Mouse (Mus musculus) heart, adult 11 months (tissue): ENCODE data around the gene Lrrc61.

Experiments
- DNase-seq: peaks from one replicate; pipeline ENCODE4 v3.0.0; 2022

Lrrc61 gene

DNA sequence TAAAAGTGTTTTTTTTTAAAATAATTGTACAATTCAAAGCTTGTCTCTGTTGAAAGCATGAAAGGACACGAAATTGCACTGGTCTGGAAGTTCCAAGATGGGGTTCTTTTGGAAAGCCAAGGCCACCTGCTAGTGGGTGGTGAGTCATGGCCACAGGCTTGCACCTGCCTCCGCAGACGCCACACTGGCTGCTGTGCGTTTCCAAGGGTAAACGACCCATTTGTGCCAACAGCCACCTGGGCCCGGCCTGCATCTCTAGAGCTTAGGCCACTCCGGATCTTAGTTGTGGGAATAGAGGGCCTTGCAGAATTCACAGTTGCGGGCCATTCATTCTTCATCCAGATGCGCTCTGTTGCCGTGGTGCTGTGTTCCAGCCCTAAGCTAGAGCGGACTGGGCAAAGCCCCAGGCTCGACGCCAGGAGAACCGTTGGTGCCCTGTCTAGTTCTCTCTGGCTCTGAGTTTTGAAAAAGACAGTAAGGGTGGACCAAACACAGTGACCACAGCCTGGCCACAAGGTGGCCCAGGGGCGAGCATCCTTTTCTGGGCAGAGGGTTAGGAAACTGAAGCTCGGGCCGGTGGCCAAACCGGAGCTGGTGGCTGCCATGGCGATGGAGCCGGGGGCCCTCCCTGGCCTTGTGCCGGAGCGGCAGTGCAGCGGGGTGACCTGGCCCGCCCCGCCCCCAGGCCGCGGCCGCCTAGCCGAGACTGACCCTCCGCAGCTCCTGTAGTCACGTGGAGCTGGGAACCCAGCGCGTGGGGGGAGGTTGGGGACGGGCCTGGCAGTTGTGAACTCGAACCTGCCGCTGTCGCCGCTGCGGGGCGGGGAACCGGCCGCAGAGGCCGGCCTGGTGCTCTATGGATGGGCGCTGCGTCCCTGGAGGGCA, 38.8 kb downstream of the Lrrc61 start, which contains the start of the genes Repin1 and Gm44965:
TSS of gene Repin1 (plus strand) at position 726 of the 885 bp plus-strand sequence.
TSS of gene Gm44965 (plus strand) at position 784 of the 885 bp plus-strand sequence.
- peak; percentile 100 for DNase-seq

DNA sequence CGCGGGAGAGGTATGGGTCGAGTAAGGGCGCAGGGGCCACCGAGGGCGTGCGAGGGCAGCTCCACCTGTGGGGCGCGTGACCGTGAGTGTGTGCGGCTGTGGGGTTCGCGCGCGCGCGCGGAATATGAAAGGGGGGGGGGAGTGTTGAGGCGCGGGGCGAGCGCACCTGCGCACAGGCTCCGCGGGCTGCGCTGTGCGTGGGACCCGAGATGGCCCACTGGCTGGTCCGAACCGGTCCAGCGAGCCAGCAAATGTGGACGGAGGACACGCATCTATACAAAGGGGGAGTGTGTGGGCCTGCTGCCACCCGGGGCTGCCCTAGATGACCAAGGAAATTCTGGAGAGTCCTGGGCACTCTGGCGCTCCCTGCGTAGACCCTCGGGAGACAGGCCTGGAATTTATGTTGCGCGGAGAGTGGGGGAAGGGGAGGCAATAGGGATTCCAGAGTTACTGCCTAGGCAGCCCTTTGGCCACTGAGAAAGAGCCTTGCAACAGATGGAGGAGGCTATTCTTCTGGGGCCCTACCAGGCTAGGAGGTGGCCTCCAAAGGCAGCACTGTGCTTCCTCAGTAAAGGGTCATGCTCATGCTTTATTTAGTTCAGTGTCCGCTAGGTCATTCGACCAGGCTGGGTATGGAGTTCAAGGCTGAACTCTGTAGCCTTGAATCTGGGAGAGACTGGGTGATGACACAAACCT, 39.6 kb downstream of the Lrrc61 start:
- DNase-seq = no peak

DNA sequence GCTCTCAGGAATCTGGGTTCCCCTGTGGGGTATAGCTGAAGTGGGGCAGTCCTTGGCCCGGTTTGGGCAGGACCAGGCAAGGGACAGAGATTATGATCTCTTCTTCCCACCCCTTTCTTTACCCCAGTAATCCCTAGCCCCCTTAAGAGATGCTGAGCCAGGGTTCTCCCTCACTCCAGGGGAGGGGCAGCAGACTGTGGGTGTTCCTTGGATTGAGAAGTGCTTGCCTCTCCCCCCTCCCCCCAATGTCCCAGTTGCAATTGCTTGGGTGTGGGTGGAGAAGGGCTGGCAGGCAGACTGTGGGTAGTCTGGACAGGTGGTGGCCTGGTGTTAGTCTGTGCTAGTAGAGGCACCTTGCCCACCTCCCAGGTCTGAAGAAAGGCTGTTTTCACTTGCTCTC, 40.7 kb downstream of the Lrrc61 start:
- peak; percentile 94 for DNase-seq

DNA sequence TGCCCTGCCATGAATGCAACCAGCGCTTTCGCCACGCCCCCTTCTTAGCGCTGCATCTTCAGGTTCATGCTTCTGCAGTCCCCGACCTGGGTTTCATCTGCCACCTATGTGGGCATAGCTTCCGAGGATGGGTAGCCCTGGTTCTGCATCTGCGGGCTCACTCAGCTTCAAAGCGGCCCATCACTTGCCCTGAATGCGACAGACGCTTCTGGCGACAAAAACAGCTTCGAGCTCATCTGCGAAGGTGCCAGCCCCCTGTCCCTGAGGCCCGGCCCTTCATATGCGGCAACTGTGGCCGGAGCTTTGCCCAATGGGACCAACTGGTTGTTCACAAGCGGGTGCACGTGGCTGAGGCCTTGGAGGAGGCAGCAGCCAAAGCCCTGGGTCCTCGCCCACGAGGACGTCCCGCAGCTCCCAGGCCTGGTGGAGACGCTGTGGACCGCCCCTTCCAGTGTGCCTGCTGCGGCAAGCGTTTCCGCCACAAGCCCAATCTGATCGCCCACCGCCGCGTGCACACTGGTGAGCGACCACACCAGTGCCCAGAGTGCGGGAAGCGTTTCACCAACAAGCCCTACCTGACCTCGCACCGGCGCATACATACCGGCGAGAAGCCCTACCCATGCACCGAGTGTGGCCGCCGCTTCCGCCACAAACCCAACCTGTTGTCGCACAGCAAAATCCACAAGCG, 42.1 kb downstream of the Lrrc61 start:
- DNase-seq = peak; percentile 91

DNA sequence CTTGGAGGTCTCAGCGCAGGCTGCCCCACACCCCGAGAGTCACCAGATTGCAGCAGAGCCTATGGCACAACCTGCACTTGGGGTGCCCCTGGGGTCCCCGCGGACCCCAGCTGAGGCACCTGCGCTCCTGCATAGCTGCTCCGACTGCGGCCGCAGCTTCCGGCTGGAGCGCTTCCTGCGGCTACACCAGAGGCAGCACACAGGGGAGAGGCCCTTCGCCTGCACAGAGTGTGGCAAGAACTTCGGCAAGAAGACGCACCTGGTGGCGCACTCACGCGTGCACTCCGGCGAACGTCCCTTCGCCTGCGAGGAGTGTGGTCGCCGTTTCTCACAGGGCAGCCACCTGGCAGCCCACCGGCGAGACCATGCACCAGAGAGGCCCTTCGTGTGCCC, 42.6 kb downstream of the Lrrc61 start:
- DNase-seq = no peak

DNA sequence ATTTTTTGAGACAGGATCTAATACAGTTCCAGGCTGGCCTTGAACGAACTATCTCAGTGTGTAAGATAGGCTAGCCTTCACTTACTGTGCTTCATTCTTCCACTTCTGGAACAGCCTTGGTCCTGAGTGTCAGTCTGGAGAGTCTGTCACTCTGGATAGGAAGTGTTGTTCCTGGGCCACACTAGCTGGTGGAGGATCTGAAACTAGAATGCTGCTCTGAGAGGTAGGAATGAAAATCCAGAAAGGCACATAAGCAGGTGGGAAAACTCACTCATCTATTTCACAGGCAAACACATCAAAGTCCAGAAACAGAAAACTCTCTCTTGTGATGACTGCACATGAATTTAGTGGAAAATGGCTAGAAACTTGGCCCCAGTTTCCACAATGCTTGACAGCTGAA, 46.0 kb downstream of the Lrrc61 start:
- DNase-seq = no peak

DNA sequence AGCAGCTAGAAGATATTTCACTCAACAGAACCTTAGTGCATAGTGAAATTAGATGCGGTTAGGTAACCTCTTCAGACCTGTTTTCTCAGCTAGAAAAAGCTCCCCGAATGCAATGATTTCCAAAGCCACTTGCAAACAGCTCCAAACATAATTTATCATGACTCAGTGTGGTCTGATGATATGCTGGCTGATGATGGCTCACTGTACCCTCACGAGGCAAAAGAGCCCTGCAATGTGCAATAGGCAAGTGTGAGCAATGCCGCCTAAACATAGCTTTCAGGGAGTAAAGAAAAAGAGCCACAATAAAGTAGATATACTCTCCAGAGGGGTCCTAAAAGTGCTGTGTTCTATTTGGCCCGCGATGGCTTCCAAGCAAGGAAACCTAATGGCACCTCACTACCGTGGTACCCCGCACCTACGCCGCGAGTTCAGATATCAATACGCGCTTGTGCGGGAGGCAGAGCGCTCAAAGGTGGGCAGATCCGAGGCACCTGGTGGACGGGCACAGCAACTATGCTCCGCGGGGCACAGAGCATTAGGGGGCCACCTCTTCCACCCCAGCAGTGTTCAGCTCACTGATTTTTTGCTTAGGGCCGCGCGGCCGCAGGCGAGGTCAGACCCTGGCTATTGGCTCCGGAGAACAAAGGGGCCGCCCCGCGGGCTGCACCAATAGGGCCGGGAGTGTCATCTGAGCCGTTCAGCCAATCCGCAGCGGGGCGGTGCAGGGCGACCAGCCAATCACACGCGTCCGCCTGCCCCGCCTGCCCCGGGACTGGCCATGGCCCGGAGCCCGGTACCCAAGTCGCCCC, 46.9 kb downstream of the Lrrc61 start, which contains the start of gene Zfp775:
TSS of gene Zfp775 (plus strand) at position 793 of the 809 bp plus-strand sequence.
- peak; percentile 100 for DNase-seq

DNA sequence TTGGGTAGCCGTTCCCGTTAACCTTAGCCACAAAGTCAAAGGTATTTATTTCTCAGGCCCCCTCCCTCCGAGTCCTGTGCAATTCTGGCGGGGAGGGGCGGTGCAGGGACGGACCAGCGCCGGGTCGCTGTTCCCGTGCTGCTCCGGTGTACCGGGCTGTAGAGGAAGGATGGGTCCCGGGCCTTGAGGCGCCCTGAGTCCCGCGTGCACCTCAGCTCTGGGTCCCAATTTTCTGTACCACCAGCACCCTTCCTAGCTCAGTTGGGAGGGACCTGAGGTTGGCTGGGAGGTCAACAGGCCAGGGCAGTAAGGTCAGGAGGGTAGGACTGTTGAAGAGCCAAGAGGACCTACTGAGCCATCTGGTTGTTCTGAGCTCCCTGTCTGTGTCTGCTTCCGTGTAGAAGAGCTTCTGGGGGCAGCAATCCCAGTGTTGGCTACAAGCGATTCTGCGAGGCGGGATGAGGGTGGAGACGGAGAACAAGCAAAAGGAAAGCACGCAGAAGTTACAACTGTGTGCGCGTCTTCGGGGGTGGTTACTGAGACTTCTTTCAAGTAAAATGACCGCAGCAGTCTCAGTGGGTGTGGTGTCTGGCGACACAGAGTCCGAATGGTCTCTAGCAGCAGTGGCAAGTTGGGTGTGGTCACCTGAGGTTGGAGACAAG, 47.6 kb downstream of the Lrrc61 start:
- no peak for DNase-seq

DNA sequence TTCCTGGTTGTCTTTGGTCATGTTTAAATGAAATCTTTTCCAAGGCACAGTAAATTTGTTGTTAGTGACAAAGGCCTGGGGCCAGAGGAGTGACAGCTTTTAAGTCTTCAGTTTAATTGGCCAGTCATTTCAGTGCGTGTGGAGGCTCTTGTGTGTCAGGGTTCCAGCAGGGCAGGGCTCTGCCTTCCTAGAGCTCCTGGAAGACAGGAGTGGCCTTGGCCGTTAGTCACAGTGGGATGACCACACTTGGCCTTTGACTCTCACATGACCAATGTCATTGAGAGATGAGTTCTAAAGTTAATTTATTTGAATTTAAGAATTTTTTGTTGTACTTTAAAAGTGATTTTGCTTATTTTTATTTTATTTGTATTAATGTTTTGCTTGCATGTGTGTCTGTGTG, 53.5 kb downstream of the Lrrc61 start:
- DNase-seq = no peak

DNA sequence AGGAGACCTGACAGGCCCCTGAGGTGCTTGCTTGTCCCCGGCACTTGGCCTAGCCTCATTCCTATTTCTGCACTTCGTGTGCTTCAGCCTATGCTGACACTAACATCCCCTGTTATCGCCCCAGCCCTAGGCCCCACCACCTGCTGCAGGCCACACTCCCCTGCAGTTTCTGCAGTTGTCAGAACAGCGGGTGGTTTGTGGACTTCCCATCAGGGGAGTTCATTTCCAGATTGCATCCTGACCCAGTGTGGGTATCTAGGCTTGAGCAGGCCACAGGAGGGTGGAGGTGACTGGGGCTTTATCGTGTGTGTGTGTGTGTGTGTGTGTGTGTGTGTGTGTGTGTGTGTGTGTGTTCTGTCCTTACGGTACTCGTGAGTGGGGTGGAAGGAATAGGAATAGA, 54.9 kb downstream of the Lrrc61 start:
- no peak for DNase-seq

DNA sequence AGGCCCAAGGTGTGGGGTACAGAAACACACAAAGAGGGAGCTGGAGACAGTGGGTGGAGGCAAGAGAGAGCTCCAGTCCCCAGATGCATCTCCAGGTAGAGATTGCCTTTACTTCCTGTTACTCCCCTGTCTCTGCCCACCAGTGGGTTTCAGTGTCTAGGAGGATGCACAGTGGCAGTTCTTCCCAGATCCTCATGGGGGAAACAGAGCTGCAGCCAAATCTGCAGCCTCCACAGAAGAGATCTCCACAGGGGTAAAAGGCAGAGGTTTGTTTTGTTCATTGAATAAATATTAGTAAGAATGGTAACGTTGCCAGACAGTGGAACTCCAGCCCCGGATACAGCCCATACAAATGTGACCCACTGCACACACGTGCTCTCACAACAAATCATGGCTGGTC, 56.1 kb downstream of the Lrrc61 start:
- DNase-seq = no peak

DNA sequence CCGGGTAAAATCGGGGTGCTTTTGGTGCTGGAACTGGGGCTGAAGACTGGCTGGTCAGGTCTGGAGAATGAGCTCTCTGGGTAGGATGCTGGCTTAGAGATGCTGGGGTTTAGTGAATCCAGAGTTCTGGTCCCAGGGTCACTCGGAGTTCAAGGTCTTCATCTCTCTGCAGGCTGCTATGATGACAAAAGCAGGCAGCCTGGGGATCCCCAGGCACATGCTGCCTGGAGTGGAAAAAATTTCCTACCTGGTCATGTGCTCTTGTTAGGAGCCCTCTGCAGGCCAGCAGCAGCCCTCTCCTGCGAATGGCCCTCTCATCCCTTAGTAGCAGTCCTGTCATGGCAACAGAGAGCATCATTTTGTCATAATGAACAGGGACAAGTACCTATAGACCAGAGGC, 58.9 kb downstream of the Lrrc61 start:
- no peak for DNase-seq

DNA sequence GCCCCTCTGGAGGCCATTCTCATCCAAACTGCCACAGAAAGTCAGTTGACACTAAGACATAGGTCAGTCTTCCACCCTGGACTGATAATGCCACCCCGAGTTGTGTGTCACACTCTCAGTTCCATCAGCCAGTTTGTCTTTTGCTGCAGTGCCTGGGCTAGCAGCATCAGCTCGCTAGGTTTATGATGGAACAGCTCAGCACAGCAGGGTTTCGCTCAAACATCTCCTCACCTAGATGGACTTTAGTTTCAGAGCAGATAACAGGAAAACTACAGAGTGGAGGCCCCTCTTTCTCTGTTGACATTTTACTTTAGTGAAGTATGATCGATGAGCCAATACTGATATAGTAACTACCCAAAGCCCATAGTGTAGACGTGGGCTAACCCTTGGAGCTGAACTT, 60.2 kb downstream of the Lrrc61 start:
- no peak for DNase-seq

DNA sequence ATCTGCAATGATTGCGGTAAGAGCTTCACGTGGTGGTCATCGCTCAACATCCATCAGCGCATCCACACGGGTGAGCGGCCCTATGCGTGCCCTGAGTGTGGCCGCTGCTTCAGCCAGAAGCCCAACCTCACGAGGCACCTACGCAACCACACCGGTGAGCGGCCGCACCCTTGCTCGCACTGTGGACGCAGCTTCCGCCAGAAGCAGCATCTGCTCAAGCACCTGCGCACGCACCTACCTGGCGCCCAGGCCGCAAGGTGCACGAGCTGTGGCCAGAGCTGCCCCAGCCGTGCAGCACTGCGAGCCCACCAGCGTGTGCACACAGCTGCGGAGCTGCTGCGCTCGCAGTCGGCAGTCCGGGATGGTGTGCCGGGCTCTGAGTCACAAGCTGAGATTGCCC, 65.4 kb downstream of the Lrrc61 start:
- DNase-seq = no peak
